Mouse (Mus musculus) intestine, embryonic 14.5 days (tissue): ENCODE data around the gene Ndufa8. TPM values are rescaled to one million over a fixed set of nuclear protein-coding genes. Genes with fewer than 3 reads are reported as not detected.

ENCODE experiments used
- ATAC-seq: fragments of 200-750 bp; cut with Nextera tagmentation; replicated peaks from 2 replicates; pipeline ENCODE4 v1.8.0; 2017; ENCODE audit warnings: low read depth, moderate number of reproducible peaks, moderate TSS enrichment, moderate library complexity; ENCODE audit not compliant: low FRiP score, low TSS enrichment
- DNase-seq: peaks from one replicate; pipeline ENCODE4 v3.0.0-alpha.2; 2018; ENCODE audit warnings: low spot score
- H3K27ac ChIP-seq: fragments of 300-500 bp; sonication (generic); 2 replicates; pipeline ENCODE4 v1.5.1; 2014; ENCODE audit warnings: low read depth, mild to moderate bottlenecking, control low read depth
- H3K27me3 ChIP-seq: fragments of 300-500 bp; sonication (generic); replicated peaks from 2 replicates; pipeline ENCODE4 v1.6.1; 2014; ENCODE audit warnings: low read length, control low read depth; ENCODE audit not compliant: control insufficient read depth, insufficient read depth
- H3K36me3 ChIP-seq: fragments of 300-500 bp; sonication (generic); 2 replicates; pipeline ENCODE4 v1.6.1; 2014; ENCODE audit warnings: low read length, control low read depth; ENCODE audit not compliant: control insufficient read depth, insufficient read depth
- H3K4me1 ChIP-seq: fragments of 300-500 bp; sonication (generic); replicated peaks from 2 replicates; pipeline ENCODE4 v1.6.1; 2014; ENCODE audit warnings: low read length, control low read depth, mixed read lengths; ENCODE audit not compliant: control insufficient read depth, insufficient read depth
- H3K4me2 ChIP-seq: fragments of 300-500 bp; sonication (generic); 2 replicates; pipeline ENCODE4 v1.6.1; 2014; ENCODE audit warnings: low read length
- H3K4me3 ChIP-seq: fragments of 300-500 bp; sonication (generic); 2 replicates; pipeline ENCODE4 v1.5.1; 2014; ENCODE audit warnings: low read depth, low read length, control low read depth, mixed read lengths
- H3K9ac ChIP-seq: fragments of 300-500 bp; sonication (generic); 2 replicates; pipeline ENCODE4 v1.6.1; 2014; ENCODE audit warnings: mild to moderate bottlenecking, low read length
- H3K9me3 ChIP-seq: fragments of 300-500 bp; sonication (generic); 2 replicates; pipeline ENCODE4 v1.6.1; 2016; ENCODE audit warnings: low read length, control low read depth; ENCODE audit not compliant: control insufficient read depth
- WGBS: fragments of 180-500 bp; shearing (Covaris S2); extraction: QIAGEN DNeasy Blood & Tissue Kit; methylation state at CpG from one replicate; pipeline ENCODE4 v1.1.7; 2014; 5-methylcytosine and 5-hydroxymethylcytosine counted together
- polyA plus RNA-seq: library from polyadenylated mRNA; unstranded; fragments of >200 nt; fragmentation: Nextera tagmentation; extraction: Ambion mirVana; gene quantifications from 2 replicates; pipeline ENCODE4 v1.2.1, GENCODE M21; 2014

Ndufa8 gene
- polyA plus RNA-seq, 1 experiment from 2014 or later: 289 TPM

DNA sequence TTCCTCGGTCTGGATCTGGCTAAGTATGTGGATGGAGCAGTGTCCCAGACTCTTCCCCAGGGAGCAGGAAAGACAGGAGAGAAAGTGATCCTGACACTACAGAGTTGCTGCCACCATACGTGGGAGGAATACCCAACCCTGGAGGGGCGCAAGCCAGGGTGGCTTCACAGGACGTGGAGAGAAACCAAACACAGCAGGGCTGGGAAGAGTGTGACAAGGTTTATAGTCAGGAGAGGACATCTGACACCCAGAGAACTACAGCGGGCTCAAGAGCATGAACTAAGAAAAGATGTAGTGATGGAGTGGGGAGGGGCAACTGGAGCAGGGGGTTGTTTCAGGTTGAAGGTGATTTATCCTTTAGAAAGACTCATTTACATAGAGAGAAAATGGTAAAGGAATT, 12.2 kb upstream of the Ndufa8 start:
- no peaks in the 10 kb centered on the region for H3K36me3 ChIP-seq
- H3K27ac ChIP-seq: no peak overlapping the region
- H3K9me3 ChIP-seq: no peaks in the 10 kb centered on the region
- ATAC-seq (no peak), DNase-seq (no peak)
- 46% methylated on average over 5 of the region's 5 CpGs for WGBS
- H3K9ac ChIP-seq: no peak overlapping the region
- H3K27me3 ChIP-seq: no peaks in the 10 kb centered on the region
- no peaks in the 10 kb centered on the region for H3K4me1 ChIP-seq
- no peak overlapping the region for H3K4me3 ChIP-seq
- no peak overlapping the region for H3K4me2 ChIP-seq

DNA sequence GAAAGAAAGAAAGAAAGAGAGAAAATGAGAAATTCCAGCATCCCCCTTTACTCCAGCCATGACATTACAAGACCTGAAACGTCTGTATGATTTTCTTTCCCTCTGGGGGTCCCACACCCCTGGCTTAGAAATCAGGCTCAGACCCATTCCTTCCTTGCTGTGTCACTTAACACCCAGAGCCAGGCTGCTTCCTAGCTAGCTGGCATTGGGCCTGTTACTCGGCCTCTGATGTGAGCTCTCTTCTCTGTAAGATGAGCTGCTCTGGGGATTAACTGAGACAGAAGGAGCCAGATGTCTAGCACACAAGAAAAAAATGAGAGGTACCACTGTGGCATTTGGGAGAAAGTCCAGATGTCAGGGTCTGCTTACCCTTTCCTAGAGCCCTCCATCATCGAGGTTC, 7.0 kb upstream of the Ndufa8 start:
- DNase-seq (no peak), ATAC-seq (no peak)
- 39% methylated on average over 3 of the region's 3 CpGs for WGBS

DNA sequence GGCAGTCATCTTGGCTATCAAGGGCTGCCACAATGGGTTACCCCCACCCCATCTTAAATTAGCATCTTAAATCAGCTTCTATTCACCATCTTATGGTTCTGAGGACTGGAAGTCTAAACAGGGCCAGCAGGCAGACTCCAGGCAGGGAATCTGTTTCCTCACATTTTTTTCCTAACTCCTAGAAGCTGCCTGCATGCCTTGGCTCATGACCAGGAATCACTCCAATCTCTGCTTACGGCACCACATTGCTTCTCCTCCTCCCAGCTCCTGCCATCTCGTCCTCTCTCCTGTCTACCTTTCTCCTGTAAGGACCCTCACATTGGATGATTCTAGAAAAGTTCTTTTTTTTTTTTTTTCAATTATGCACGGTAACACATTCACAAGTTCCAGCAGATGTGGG, 4.0 kb upstream of the Ndufa8 start:
- Histone ChIP-seq H3K9me3 (no peaks in the 10 kb centered on the region), H3K4me1 (peaks cover 2% of the 10 kb centered on the region), H3K27ac (no peak overlapping the region), H3K4me3 (no peak overlapping the region), H3K36me3 (no peaks in the 10 kb centered on the region), H3K4me2 (no peak overlapping the region), H3K27me3 (no peaks in the 10 kb centered on the region), H3K9ac (no peak overlapping the region)
- 47% methylated on average over 3 of the region's 3 CpGs for WGBS
- DNase-seq (no peak), ATAC-seq (no peak)

More for the DNA sequence above, 7.0 kb upstream of the Ndufa8 start:
- H3K9me3 ChIP-seq: no peaks in the 10 kb centered on the region
- no peak overlapping the region for H3K4me3 ChIP-seq
- no peaks in the 10 kb centered on the region for H3K27me3 ChIP-seq
- no peak overlapping the region for H3K4me2 ChIP-seq
- H3K27ac ChIP-seq: no peak overlapping the region
- H3K9ac ChIP-seq: no peak overlapping the region
- no peaks in the 10 kb centered on the region for H3K36me3 ChIP-seq
- no peaks in the 10 kb centered on the region for H3K4me1 ChIP-seq

DNA sequence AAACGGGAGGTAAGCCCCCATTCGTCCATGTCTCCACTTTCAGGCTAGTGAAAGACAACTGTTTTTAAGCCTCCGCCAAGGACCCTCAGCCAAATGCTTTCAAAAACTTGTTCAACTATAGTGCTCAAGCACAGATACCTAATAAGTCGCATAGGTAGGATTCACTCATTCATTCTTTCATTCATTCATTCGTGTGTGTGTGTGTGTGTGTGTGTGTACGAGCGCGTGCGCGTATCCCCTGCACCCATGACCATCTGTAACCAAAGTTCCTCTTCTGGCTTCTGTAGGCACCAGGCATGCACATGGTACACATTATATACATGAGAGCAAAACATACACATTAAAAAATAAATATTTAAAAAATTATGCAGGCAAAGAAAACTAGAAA, 355 bp upstream of the Ndufa8 start:
- Histone ChIP-seq H3K27me3 (no peaks in the 10 kb centered on the region), H3K9me3 (no peaks in the 10 kb centered on the region), H3K4me2 (peak overlapping the region; percentile 84), H3K4me1 (peaks cover 9% of the 10 kb centered on the region), H3K27ac (no peak overlapping the region), H3K4me3 (peak overlapping the region; percentile 97), H3K36me3 (peaks cover 7% of the 10 kb centered on the region; the same call in 1 of the 2 replicates), H3K9ac (no peak overlapping the region)
- ATAC-seq (peak; percentile 34), DNase-seq (no peak)
- WGBS: 41% methylated on average over 10 of the region's 10 CpGs

DNA sequence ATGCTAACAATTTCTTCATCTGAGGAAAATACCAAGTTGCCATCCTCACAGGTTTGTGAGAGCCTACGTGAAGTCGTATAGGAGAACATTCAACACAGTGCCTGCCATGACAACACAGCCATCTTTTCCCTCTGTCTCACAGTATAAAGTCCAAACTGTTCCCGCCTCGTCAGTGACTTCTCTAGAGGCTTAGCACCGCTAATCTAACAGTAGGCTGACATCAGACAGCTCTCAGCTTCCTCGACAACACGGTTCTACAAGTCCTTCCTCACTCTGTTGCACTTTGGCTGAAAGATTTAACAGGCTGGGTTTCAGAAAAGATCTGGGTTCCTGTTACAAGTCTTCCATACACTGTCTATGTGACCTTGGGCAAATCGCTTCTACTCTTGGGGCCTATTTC, 1.0 kb downstream of the Ndufa8 start:
- Histone ChIP-seq H3K4me3 (peak overlapping the region; percentile 97), H3K4me1 (peaks cover 9% of the 10 kb centered on the region), H3K9ac (peak overlapping the region; percentile 77), H3K36me3 (peaks cover 21% of the 10 kb centered on the region), H3K27ac (no peak overlapping the region), H3K27me3 (no peaks in the 10 kb centered on the region), H3K4me2 (peak overlapping the region; percentile 84), H3K9me3 (no peaks in the 10 kb centered on the region)
- 68% methylated on average over 8 of the region's 8 CpGs for WGBS
- ATAC-seq: no peak
- peak; percentile 56 for DNase-seq

DNA sequence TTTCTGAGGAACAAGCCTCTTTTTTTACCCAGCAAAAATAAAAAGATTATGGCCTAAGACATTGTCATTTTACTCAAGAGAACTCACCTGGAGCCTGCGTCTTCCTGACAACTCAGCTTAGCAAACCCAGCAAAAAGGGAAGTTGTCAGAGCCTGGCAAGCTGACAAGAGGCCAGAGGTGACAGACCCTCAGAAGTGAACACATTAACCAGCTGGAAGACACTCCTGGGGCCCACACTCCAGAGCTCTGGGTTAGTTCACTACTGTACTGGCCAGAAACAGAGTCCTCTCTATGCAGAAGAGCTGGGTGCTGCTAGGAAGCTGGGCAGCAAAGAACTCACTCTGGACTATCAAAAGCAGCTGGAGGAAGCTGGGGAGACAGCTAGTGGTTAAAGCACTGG, 8.3 kb downstream of the Ndufa8 start:
- DNase-seq: no peak
- Histone ChIP-seq H3K9ac (no peak overlapping the region), H3K4me2 (no peak overlapping the region), H3K27ac (no peak overlapping the region), H3K4me1 (no peaks in the 10 kb centered on the region), H3K36me3 (peaks cover 58% of the 10 kb centered on the region), H3K27me3 (no peaks in the 10 kb centered on the region), H3K4me3 (no peak overlapping the region), H3K9me3 (no peaks in the 10 kb centered on the region)
- 68% methylated on average over 1 of the region's 1 CpGs for WGBS
- ATAC-seq: no peak

DNA sequence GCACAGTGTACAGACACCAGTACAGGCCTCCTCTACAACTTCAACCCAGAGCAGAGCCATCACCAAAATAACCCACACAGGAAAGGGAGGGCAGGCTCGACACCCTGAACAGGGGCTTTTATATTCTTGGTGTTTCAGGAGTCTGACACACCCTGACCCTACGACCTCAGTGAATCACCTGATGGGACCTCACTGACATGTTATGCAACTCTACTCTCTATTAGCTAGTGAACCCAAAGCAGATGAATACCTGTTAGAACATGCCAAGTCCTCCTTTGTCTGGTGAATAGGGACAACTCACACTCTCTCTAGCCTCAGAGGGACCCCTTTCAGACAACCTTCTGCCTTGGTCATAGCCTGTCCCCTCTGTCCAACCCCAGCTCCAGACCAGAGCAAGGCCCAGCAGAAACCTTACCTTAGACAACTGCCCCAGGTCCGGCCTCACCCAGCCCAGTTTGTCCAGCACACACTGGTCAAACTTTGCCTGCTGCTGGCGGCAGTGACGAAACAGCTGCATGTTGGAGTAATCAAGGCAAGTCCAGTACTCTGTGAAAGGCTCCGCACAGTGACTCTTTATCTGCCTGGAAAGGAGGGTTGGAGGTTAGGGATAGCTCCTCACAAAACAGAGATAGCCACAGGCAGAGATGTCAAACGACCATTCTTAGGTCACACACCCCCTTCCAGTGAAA, 9.8 kb downstream of the Ndufa8 start:
- DNase-seq (no peak), ATAC-seq (no peak)
- no peak overlapping the region for H3K9ac ChIP-seq
- no peak overlapping the region for H3K27ac ChIP-seq
- H3K36me3 ChIP-seq: peaks cover 61% of the 10 kb centered on the region
- H3K9me3 ChIP-seq: no peaks in the 10 kb centered on the region
- WGBS: 76% methylated on average over 7 of the region's 7 CpGs
- H3K27me3 ChIP-seq: no peaks in the 10 kb centered on the region
- no peaks in the 10 kb centered on the region for H3K4me1 ChIP-seq
- no peak overlapping the region for H3K4me2 ChIP-seq
- H3K4me3 ChIP-seq: no peak overlapping the region

DNA sequence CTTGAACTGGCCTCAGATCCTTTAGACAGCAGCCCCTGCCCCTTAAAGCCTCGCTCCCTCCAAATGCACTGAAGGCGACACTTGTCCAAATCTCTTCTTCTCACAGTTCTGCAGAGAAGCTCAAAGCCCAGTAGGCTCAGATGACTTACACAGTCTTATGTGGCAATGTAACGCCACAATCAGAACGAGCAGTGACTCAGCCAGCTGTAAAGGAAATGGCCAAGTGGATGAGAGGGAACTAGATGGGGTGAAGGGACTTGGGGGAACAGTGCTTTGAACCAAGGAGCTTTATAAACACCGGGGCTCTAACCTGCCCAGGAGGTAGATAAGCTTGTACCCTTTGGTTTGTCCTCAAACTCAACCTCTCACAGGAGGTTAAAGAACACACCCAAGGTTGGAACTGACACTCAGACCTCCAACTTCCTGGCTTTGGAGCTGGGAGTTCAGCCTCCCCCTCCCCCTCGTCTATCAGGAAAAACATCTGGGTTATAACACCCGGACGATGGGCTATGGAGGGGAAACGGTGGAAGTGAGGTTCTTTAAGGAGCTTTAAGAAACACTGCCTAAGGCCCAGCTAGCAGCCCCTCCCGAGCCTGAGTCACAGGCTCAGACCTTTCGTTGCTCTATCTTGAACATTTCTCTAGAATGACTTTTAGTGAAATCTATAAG, 13.7 kb downstream of the Ndufa8 start:
- DNase-seq (no peak), ATAC-seq (no peak)
- Histone ChIP-seq H3K27ac (no peak overlapping the region), H3K4me1 (no peaks in the 10 kb centered on the region), H3K9me3 (no peaks in the 10 kb centered on the region), H3K4me3 (no peak overlapping the region), H3K9ac (no peak overlapping the region), H3K4me2 (no peak overlapping the region), H3K27me3 (no peaks in the 10 kb centered on the region), H3K36me3 (peaks cover 45% of the 10 kb centered on the region)
- WGBS: 56% methylated on average over 11 of the region's 11 CpGs

DNA sequence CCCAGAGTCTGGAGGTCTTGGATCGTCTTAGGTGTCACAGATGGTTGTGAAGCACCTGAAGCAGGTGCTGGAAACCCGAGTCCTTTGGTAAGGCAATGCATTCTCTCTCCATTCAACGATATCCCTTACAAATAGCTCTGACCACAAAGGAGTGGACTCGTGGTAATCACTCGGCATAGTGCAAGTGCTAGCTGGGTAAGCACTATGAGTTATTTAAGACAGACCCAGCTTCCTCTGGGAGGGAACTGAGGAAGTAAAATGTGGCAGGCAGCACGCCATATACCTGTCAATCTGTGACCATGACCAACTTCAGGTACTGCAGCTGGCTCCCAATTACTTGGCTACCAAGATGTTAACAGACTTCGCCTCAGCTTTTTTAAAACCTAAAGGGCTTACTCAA, 14.3 kb downstream of the Ndufa8 start:
- H3K27me3 ChIP-seq: no peaks in the 10 kb centered on the region
- H3K27ac ChIP-seq: no peak overlapping the region
- H3K4me3 ChIP-seq: no peak overlapping the region
- no peaks in the 10 kb centered on the region for H3K4me1 ChIP-seq
- WGBS: 87% methylated on average over 7 of the region's 7 CpGs
- H3K4me2 ChIP-seq: no peak overlapping the region
- H3K36me3 ChIP-seq: peaks cover 40% of the 10 kb centered on the region
- H3K9ac ChIP-seq: no peak overlapping the region
- ATAC-seq (no peak), DNase-seq (no peak)
- H3K9me3 ChIP-seq: no peaks in the 10 kb centered on the region
